Mouse (Mus musculus) megakaryocyte, embryonic 14.5 days (primary cell): ENCODE measurements around the gene Ttbk1. TPM values are rescaled to one million over a fixed set of nuclear protein-coding genes. Genes with fewer than 3 reads are reported as not detected.

Source experiments
- H3K27me3 ChIP-seq: replicated peaks from 2 replicates; pipeline ENCODE3; 2012; ENCODE audit warnings: inconsistent platforms
- H3K36me3 ChIP-seq: replicated peaks from 2 replicates; pipeline ENCODE3; 2012; ENCODE audit warnings: low read length, inconsistent platforms, mixed read lengths
- H3K4me1 ChIP-seq: 2 replicates; pipeline ENCODE4 v1.6.1; 2012; ENCODE audit warnings: inconsistent platforms
- H3K4me3 ChIP-seq: replicated peaks from 2 replicates; pipeline ENCODE3; 2012; ENCODE audit warnings: moderate library complexity, mild to moderate bottlenecking, inconsistent platforms
- H3K9me3 ChIP-seq: 2 replicates; pipeline ENCODE4 v1.6.1; 2012; ENCODE audit warnings: inconsistent platforms
- FLI1 ChIP-seq: IDR thresholded peaks from 2 replicates; pipeline ENCODE4 v1.6.1; 2012; ENCODE audit warnings: low read length, inconsistent platforms, mixed read lengths
- GATA1 ChIP-seq: IDR thresholded peaks from 3 replicates; pipeline ENCODE4 v1.6.1; 2012; ENCODE audit warnings: mixed read lengths, low read length, inconsistent platforms, borderline replicate concordance
- polyA plus RNA-seq: library from polyadenylated mRNA; stranded (reverse); fragments of >175 nt; gene quantifications from 2 replicates; pipeline ENCODE4 v1.2.3, GENCODE M21; 2012; ENCODE audit warnings: low replicate concordance; ENCODE audit not compliant: insufficient read depth

The Ttbk1 gene
- polyA plus RNA-seq, 1 experiment: 0.06 TPM

DNA sequence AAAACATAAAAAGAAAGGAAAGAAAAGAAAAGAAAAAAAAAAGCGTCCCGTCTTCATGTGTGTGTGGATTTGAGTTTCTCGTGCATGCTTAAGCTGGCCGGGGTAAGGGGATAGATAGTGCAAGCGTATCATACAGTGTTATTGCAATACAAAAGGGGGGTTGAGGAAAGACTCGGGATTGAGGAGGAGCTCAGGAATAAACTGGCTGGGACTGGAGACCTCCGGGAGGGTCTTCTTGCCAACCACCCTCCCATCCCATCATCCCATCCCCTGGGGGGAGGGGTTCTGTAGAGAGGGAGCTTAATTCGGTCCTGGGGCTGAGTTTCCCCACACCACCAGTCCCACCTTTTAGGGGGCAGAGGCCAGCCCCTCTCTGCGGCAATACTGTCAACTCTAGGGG is 32.9 kb downstream of the Ttbk1 start:
- no peaks in the 10 kb centered on the region for H3K36me3 ChIP-seq
- TF ChIP-seq FLI1 (no peak), GATA1 (no peak)
- peaks cover 9% of the 10 kb centered on the region for H3K9me3 ChIP-seq
- peaks cover 89% of the 10 kb centered on the region for H3K27me3 ChIP-seq
- H3K4me3 ChIP-seq: no peak overlapping the region
- H3K4me1 ChIP-seq: peaks cover 32% of the 10 kb centered on the region

DNA sequence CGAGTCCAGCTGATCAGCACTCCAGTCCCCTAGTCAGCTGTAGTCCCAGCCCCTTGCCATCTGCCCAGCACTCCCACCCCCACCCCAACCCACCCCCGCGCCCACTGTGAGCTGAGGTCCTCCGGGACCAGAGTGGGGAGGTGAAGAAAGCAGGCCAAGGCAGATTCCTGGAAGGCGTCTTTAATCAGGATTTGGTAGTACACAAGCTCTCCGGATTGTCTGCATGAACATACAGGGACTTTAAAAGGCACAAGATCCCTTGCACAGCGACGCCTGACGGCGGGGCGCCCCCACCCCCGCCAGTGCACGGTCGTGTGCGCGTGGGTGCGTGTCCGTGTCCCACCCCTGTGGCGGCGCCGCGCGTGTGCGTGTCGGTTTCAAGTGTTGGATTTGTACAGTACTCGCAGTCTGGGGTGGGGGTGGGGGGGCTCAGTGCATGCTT is 33.5 kb downstream of the Ttbk1 start:
- Histone ChIP-seq H3K4me3 (peak overlapping the region; percentile 60), H3K9me3 (peaks cover 9% of the 10 kb centered on the region), H3K27me3 (peaks cover 87% of the 10 kb centered on the region), H3K36me3 (no peaks in the 10 kb centered on the region), H3K4me1 (peaks cover 32% of the 10 kb centered on the region)
- no peak for TF ChIP-seq FLI1
- no peak for TF ChIP-seq GATA1

DNA sequence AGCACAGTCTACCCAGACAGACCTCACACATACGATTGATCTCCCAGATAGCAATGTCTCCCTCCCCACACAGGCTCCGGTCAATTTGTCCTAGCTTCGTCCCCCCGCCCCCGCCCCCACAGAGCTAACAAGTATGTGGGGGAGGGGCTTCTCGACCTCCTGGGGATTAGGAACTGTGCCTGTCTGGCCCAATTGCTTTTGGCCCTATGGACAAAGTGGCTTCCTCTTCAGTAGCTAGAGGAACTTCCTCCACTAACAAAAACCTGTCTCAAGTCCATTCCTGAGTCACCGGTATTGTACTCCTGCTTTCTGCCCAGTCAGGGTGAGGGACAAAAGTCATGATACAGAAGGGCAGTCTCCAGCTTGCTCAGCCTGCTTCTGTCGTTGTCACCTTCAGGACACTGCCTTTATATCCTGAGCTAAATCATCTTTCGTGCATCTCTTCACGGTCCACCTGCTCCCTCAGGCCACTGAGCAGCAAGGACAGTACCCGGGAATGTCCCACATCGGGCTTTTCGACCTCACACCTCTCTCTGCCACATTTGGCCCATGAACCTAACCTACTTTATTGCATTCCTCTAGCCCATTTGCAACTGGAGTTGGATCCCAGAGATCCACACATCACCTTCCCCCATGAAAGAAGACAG is 34.0 kb downstream of the Ttbk1 start:
- peaks cover 87% of the 10 kb centered on the region for H3K27me3 ChIP-seq
- peaks cover 9% of the 10 kb centered on the region for H3K9me3 ChIP-seq
- peaks cover 32% of the 10 kb centered on the region for H3K4me1 ChIP-seq
- TF ChIP-seq GATA1 (no peak), FLI1 (no peak)
- H3K4me3 ChIP-seq: no peak overlapping the region
- H3K36me3 ChIP-seq: no peaks in the 10 kb centered on the region

DNA sequence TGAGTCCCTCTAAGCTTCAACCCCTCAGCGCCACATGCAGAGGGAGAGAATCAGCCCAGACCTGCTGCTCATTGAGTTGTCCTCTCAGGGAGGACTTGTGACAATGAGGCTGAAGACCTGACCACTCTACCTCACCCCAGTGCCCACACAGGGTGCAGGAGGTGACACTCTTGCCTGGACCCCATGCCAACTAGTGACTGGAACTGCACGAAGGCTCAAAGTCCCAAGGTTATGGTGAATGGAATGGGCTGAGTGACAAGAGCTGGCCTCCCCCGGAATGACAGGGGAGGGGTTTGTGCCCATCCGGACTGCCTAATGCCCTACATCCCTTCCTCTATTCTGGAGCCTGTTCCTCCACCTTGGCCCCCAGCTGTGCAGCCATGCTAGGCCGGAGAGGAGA is 34.8 kb downstream of the Ttbk1 start:
- H3K4me1 ChIP-seq: peaks cover 28% of the 10 kb centered on the region
- H3K9me3 ChIP-seq: peaks cover 9% of the 10 kb centered on the region
- H3K4me3 ChIP-seq: no peak overlapping the region
- H3K27me3 ChIP-seq: peaks cover 87% of the 10 kb centered on the region
- TF ChIP-seq GATA1 (no peak), FLI1 (no peak)
- H3K36me3 ChIP-seq: no peaks in the 10 kb centered on the region

DNA sequence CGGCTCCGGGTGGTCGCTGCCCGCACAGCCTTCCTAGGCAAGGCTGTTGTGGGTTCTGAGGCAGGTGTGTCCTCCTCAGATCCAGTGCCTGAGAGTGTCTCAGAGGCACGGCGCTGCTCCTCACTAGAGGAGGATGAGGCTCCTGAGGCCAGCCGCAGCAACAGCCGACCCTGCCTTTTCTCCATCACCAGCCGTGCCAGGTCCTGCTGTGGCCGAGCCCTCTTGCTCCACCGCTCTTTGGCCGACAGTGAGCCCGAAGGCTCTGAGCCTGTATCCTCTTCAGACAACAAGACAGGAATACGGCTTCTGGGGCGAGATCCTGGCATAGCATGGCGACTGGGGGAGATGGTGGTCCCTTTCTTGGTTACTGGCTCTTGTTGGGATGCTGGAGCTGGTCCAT is 41.2 kb downstream of the Ttbk1 start:
- peaks cover 7% of the 10 kb centered on the region for H3K9me3 ChIP-seq
- H3K4me1 ChIP-seq: peaks cover 17% of the 10 kb centered on the region
- no peak overlapping the region for H3K4me3 ChIP-seq
- H3K36me3 ChIP-seq: no peaks in the 10 kb centered on the region
- no peak for TF ChIP-seq GATA1
- TF ChIP-seq FLI1: no peak
- H3K27me3 ChIP-seq: peaks cover 92% of the 10 kb centered on the region

DNA sequence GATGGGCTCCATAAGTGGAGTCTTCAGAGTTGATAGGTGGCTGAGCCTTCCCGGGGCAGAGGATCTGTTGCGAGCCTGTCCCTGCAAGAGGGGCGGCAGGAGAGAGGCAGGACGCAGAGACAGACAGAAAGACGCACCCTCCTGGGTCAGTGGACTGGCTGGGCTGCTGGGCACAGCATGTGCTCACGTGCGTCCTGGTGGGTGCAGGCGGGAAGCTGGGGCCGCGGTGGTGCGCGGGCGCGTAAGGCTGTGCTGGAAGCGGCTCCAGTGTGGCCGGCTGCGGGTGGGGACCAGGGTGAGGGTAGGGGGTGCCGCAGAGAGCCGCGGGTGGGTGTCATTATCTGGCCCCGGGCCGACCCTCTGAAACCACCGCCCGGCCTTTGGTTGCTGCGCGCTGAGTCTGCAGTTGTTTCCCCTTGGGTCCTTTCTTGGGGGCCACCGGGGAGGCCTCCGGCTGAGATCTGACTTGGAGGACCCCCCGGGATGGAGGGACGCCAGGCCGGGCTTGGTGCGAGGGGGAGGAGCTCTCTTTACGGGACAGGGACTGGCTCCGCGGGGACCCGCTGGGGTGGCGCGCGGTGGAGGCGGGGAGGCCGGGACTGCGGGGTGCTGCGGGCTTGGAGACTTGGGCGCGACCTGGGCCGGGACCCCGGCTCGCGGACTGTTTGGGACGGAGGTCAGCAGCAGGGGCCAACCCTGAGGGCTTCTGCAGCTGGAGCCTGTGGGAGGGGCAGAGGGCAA is 42.5 kb downstream of the Ttbk1 start:
- H3K4me1 ChIP-seq: peaks cover 17% of the 10 kb centered on the region
- TF ChIP-seq GATA1: no peak
- TF ChIP-seq FLI1: no peak
- no peak overlapping the region for H3K4me3 ChIP-seq
- H3K36me3 ChIP-seq: no peaks in the 10 kb centered on the region
- H3K9me3 ChIP-seq: no peaks in the 10 kb centered on the region; the same call in 1 of the 2 replicates
- H3K27me3 ChIP-seq: peaks cover 92% of the 10 kb centered on the region

DNA sequence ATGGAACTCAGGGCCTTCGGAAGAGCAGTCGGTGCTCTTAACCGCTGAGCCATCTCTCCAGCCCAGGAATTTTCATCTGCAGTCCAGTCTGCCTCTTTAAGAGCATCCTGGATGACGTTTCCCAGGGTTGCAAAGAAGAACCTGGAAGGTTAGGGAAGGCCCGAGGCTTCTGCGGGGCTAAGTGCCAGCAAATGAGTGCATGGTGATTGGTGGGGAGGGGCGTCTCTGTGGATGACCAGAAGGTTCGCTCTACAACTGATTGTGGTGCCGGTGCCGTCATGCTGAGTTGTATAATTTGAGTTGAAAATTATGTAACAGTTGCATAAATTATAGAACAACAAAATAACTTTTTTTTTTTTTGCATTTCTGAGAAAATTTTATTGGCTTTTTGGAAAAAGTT is 48.3 kb downstream of the Ttbk1 start:
- Histone ChIP-seq H3K4me3 (no peak overlapping the region), H3K27me3 (peaks cover 82% of the 10 kb centered on the region), H3K36me3 (no peaks in the 10 kb centered on the region), H3K9me3 (peaks cover 3% of the 10 kb centered on the region), H3K4me1 (peaks cover 21% of the 10 kb centered on the region)
- TF ChIP-seq FLI1: no peak
- no peak for TF ChIP-seq GATA1

DNA sequence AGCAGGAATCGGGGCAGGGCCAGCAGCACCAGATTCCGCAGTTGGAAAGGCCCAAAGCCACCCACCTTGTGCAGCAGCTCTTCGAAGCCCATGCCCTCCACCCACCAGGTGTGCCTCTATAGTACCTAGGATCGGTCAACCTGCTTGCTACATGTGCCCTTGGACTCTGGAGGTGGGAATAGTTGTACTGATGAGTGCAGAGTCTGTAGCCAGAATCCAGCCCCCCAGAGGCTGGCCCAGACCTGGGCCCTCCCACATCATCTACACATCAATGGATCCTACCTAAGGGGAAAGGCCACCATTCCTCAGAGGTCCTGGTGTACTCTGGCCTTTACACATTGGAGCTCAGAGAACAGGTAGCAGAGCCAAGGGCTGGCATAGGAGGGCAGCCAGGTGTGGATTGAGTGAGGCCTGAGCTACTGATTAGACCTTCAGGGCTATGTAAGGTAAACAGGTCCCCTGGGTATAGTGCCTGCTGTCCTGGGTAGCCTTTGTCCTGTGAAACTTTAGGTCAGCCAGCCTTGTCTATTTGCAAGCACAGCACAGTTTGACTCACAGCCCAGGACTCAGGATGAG is 49.1 kb downstream of the Ttbk1 start, which contains the start of gene Slc22a7:
TSS of gene Slc22a7 (minus strand) at position 160 of the 576 bp plus-strand sequence.
- Histone ChIP-seq H3K4me3 (no peak within 1 kb of the TSS), H3K27me3 (peaks cover 82% of the 10 kb centered on the region), H3K9me3 (peaks cover 3% of the 10 kb centered on the region), H3K4me1 (peaks cover 25% of the 10 kb centered on the region), H3K36me3 (no peaks in the 10 kb centered on the region)
- no peak for TF ChIP-seq FLI1

DNA sequence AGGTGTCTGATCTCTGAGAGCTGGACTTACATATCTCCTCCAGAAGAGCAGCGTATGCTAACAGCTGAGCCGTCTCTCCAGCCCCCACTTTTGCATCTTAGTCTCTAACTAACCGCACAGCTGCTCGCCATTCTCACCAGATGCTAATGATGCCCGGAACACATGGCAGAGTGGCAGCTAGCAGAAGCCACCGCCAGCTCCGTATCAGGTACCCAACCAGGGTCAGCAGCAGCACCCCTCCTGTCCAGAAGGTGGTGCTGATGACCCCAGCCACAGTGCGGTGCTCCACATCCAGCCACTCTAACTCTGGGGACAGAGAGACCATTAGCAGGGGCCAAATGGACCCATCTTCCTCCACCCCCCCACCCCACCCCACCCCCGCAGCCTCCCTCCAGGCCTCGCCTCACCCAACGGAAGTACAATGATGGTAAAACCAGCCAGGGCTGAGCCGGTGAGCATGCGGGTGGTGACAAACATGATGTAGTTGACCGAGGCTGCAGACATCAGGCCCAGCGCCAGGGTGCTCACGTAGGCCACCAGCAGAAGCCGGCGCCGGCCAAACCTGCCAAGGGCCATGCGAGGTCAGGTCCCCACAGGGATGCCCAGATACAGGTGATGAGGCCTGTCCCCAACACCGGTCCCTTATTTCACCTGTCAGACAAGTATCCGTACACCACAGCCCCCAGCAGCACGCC is 50.7 kb downstream of the Ttbk1 start:
- Histone ChIP-seq H3K27me3 (peaks cover 79% of the 10 kb centered on the region), H3K9me3 (peaks cover 3% of the 10 kb centered on the region), H3K4me1 (peaks cover 10% of the 10 kb centered on the region; the same call in 1 of the 2 replicates), H3K36me3 (no peaks in the 10 kb centered on the region), H3K4me3 (no peak overlapping the region)
- TF ChIP-seq FLI1 (no peak), GATA1 (no peak)
